In genomic region chr16:37550981-37551380, GRCm38 (mm10) we compare ENCODE assay signal across 29 mouse cellular contexts. TPM values are rescaled to one million over a fixed set of nuclear protein-coding genes. Genes with fewer than 3 reads are reported as not detected.
DNase-seq lines count a peak whose midpoint lies in the region; ATAC-seq and TF ChIP-seq lines count a peak whose summit lies in the region.
"Had no signal": no experiment of that assay in that cellular context is flagged by ENCODE, and none has a peak within 500 bp of the region (broad histone marks: within the 10 kb centered on the region; RNA-seq: fewer than 3 reads in every experiment).

No protein-coding gene starts in this region.

- no peak overlapping the region for H3K4me3 ChIP-seq in heart, adult 2 months
- no peak overlapping the region for H3K4me3 ChIP-seq in heart, embryonic 12.5 days
- H3K4me3 ChIP-seq in neural tube, embryonic 12.5 days, result no peak overlapping the region
- no peak overlapping the region for H3K4me3 ChIP-seq in neural tube, embryonic 15.5 days (replicated peaks)
- no peak overlapping the region for H3K4me3 ChIP-seq in heart, embryonic 16.5 days (ENCODE audit: low read length)
- H3K4me3 ChIP-seq: forebrain, embryonic 10.5 days; gastrocnemius, adult 2 months; hindbrain, embryonic 12.5 days; hindbrain, embryonic 15.5 days had no signal

- no peak overlapping the region for H3K4me2 ChIP-seq in heart, embryonic 12.5 days
- H3K4me2 ChIP-seq in neural tube, embryonic 12.5 days (replicated peaks), result no peak overlapping the region
- H3K4me2 ChIP-seq in neural tube, embryonic 15.5 days, result no peak overlapping the region
- H3K4me2 ChIP-seq in heart, embryonic 16.5 days (ENCODE audit: low read depth, low read length), result no peak overlapping the region
- H3K4me2 ChIP-seq: hindbrain, embryonic 12.5 days; hindbrain, embryonic 15.5 days had no signal

- 0 out of 2 replicates have a peak, but pooled peaks cover 1% of the 10 kb centered on the region for H3K36me3 ChIP-seq in heart, adult 2 months (ENCODE audit: control insufficient read depth, insufficient read depth, low read length)
- peaks cover 2% of the 10 kb centered on the region; the same call in 1 of the 2 replicates for H3K36me3 ChIP-seq in heart, embryonic 12.5 days
- no peaks in the 10 kb centered on the region for H3K36me3 ChIP-seq in neural tube, embryonic 12.5 days
- H3K36me3 ChIP-seq in neural tube, embryonic 15.5 days, result no peaks in the 10 kb centered on the region
- no peaks in the 10 kb centered on the region for H3K36me3 ChIP-seq in heart, embryonic 16.5 days (ENCODE audit: control insufficient read depth, insufficient read depth)
- H3K36me3 ChIP-seq: forebrain, embryonic 10.5 days; hindbrain, embryonic 12.5 days; hindbrain, embryonic 15.5 days had no signal

- H3K27me3 ChIP-seq in heart, adult 2 months (ENCODE audit: control insufficient read depth, insufficient read depth, low read length), result no peaks in the 10 kb centered on the region
- no peaks in the 10 kb centered on the region for H3K27me3 ChIP-seq in heart, embryonic 12.5 days (replicated peaks)
- H3K27me3 ChIP-seq in neural tube, embryonic 12.5 days (replicated peaks), result no peaks in the 10 kb centered on the region
- H3K27me3 ChIP-seq in neural tube, embryonic 15.5 days (replicated peaks), result no peaks in the 10 kb centered on the region
- H3K27me3 ChIP-seq in heart, embryonic 16.5 days (ENCODE audit: control insufficient read depth, insufficient read depth, low read length), result no peaks in the 10 kb centered on the region
- H3K27me3 ChIP-seq: CH12.LX; hindbrain, embryonic 12.5 days; hindbrain, embryonic 15.5 days; Patski had no signal

- 0 out of 2 replicates have a peak, but pooled peaks have one; percentile 29 for ATAC-seq in heart, embryonic 12.5 days (ENCODE audit: insufficient number of reproducible peaks, low FRiP score)
- ATAC-seq in neural tube, embryonic 12.5 days (ENCODE audit: low FRiP score, low read depth), result peak; percentile 17; the same call in 1 of the 2 replicates
- no peak for ATAC-seq in neural tube, embryonic 15.5 days (ENCODE audit: low FRiP score)
- peak; percentile 78 for ATAC-seq in heart, embryonic 16.5 days (replicated peaks; ENCODE audit: extremely low read depth, insufficient read depth, low FRiP score)
- ATAC-seq: forebrain, embryonic 14.5 days; forebrain, postnatal 0 days; intestine, postnatal 0 days; Patski had no signal

- no peak for TF ChIP-seq EP300 in heart, adult 2 months (IDR thresholded peaks at IDR 0.05; ENCODE audit: insufficient read depth, low read depth, low read length)

- WGBS in heart, adult 2 months, result 75% methylated on average over 2 of the region's 2 CpGs
- 46% methylated on average over 2 of the region's 2 CpGs for WGBS in heart, embryonic 12.5 days
- WGBS in neural tube, embryonic 12.5 days, result 76% methylated on average over 2 of the region's 2 CpGs
- 73% methylated on average over 2 of the region's 2 CpGs for WGBS in neural tube, embryonic 15.5 days
- WGBS in heart, embryonic 16.5 days, result 50% methylated on average over 2 of the region's 2 CpGs

- H3K4me1 ChIP-seq in heart, adult 2 months (ENCODE audit: control insufficient read depth, insufficient read depth, low read length), result no peaks in the 10 kb centered on the region; the same call in 1 of the 2 replicates
- peaks cover 19% of the 10 kb centered on the region for H3K4me1 ChIP-seq in heart, embryonic 12.5 days (replicated peaks)
- peaks cover 6% of the 10 kb centered on the region for H3K4me1 ChIP-seq in neural tube, embryonic 12.5 days
- peaks cover 17% of the 10 kb centered on the region for H3K4me1 ChIP-seq in neural tube, embryonic 15.5 days
- H3K4me1 ChIP-seq in heart, embryonic 16.5 days (ENCODE audit: control insufficient read depth, insufficient read depth, low read length), result peaks cover 13% of the 10 kb centered on the region

- H3K9ac ChIP-seq in heart, adult 2 months (ENCODE audit: low read depth, low read length), result no peak overlapping the region
- no peak overlapping the region for H3K9ac ChIP-seq in heart, embryonic 12.5 days
- H3K9ac ChIP-seq in neural tube, embryonic 12.5 days, result no peak overlapping the region
- H3K9ac ChIP-seq in neural tube, embryonic 15.5 days (replicated peaks), result no peak overlapping the region
- no peak overlapping the region for H3K9ac ChIP-seq in heart, embryonic 16.5 days (ENCODE audit: low read length)
- H3K9ac ChIP-seq: forebrain, postnatal 0 days; hindbrain, embryonic 12.5 days; hindbrain, embryonic 15.5 days had no signal

- TF ChIP-seq CTCF in heart, adult 2 months (IDR thresholded peaks at IDR 0.05), result no peak

- intact Hi-C loops in heart, adult 2 months (cut with DNase I), result no loop called here

- no peak for TF ChIP-seq POLR2A in heart, adult 2 months (IDR thresholded peaks at IDR 0.05; ENCODE audit: insufficient read depth, low read depth, low read length)

- H3K27ac ChIP-seq in heart, adult 2 months, result peak overlapping the region; percentile 58; the same call in 1 of the 2 replicates
- peak overlapping the region; percentile 80 for H3K27ac ChIP-seq in heart, embryonic 12.5 days (ENCODE audit: poor library complexity, severe bottlenecking)
- H3K27ac ChIP-seq in neural tube, embryonic 12.5 days, result no peak overlapping the region
- H3K27ac ChIP-seq in neural tube, embryonic 15.5 days (replicated peaks), result no peak overlapping the region
- H3K27ac ChIP-seq in heart, embryonic 16.5 days (ENCODE audit: low read length), result peak overlapping the region; percentile 91
- H3K27ac ChIP-seq: forebrain, embryonic 10.5 days; hindbrain, embryonic 12.5 days; hindbrain, embryonic 15.5 days had no signal

- no peaks in the 10 kb centered on the region for H3K79me2 ChIP-seq in heart, adult 2 months (replicated peaks; ENCODE audit: control insufficient read depth, insufficient read depth, low read length)

- DNase-seq in heart, adult 2 months, result no peak
- no peak for DNase-seq in heart, adult 8-10 months (ENCODE audit: low spot score)
- no peak for DNase-seq in heart, postnatal 4 days
- no peak for DNase-seq in gastrocnemius, adult 8-10 months (ENCODE audit: low spot score in 2 of 2)
- DNase-seq: adrenal gland, postnatal 10 days; adrenal gland, postnatal 36 days; B cell, adult 2 months; cerebellum, adult 18-20 months; cerebellum, adult 9-10 months; cerebellum, postnatal 14 days; forebrain, postnatal 0 days; gastrocnemius, adult 2 months; gastrocnemius, postnatal 25 days; kidney, adult 2 months had no signal

- H3K9me3 ChIP-seq in heart, embryonic 12.5 days (replicated peaks), result no peaks in the 10 kb centered on the region
- no peaks in the 10 kb centered on the region for H3K9me3 ChIP-seq in neural tube, embryonic 12.5 days
- H3K9me3 ChIP-seq in neural tube, embryonic 15.5 days (replicated peaks), result no peaks in the 10 kb centered on the region
- no peaks in the 10 kb centered on the region for H3K9me3 ChIP-seq in heart, embryonic 16.5 days (replicated peaks; ENCODE audit: control insufficient read depth, low read length)
- H3K9me3 ChIP-seq: forebrain, embryonic 10.5 days; G1E; hindbrain, embryonic 12.5 days; hindbrain, embryonic 15.5 days had no signal

RNA-seq across cellular contexts. Expression of gene Rabl3, which starts 11.3 kb away (rescaled TPM):
- 1 to 10 TPM; 6.7 to 6.8 TPM for total RNA-seq in heart, adult 2 months (2021)
- 3.0 and 6.1 TPM in 2 replicates for polyA plus RNA-seq in heart, adult 2 months (2012; rRNA removed)
- total RNA-seq in heart, adult 8-10 months (2022), result 1 to 10 TPM; 5.2 to 9.6 (median 7.8) TPM
- 33.8 and 34.5 TPM in 2 replicates for polyA plus RNA-seq in heart, embryonic 12.5 days (2016; fragmentation: Nextera tagmentation; extraction: Ambion mirVana)
- total RNA-seq in heart, postnatal 4 days (2021), result 10 to 100 TPM; 15.3 to 16.4 TPM
- 28.6 and 29.5 TPM in 2 replicates for polyA plus RNA-seq in neural tube, embryonic 12.5 days (2016; fragmentation: Nextera tagmentation; extraction: Ambion mirVana)
- 16.3 and 16.5 TPM in 2 replicates for polyA plus RNA-seq in neural tube, embryonic 15.5 days (2015; fragmentation: Nextera tagmentation; extraction: Ambion mirVana)
- polyA plus RNA-seq in heart, embryonic 16.5 days (2015; fragmentation: Nextera tagmentation; extraction: Ambion mirVana), result 19.9 and 20.4 TPM in 2 replicates
- 1 to 10 TPM; 5.2 to 5.9 (median 5.5) TPM for total RNA-seq in gastrocnemius, adult 8-10 months (2022)

RNA-seq across cellular contexts. Expression of gene Gtf2e1, which starts 11.4 kb away (rescaled TPM):
- 1 to 10 TPM; 6.4 to 6.6 TPM for total RNA-seq in heart, adult 2 months (2021)
- 3.3 and 6.3 TPM in 2 replicates for polyA plus RNA-seq in heart, adult 2 months (2012; rRNA removed)
- total RNA-seq in heart, adult 8-10 months (2022), result 1 to 10 TPM; 6.9 to 8.3 (median 7.1) TPM
- 25.9 and 28.5 TPM in 2 replicates for polyA plus RNA-seq in heart, embryonic 12.5 days (2016; fragmentation: Nextera tagmentation; extraction: Ambion mirVana)
- 10 to 100 TPM in 1 of 2 experiments, 1 to 10 TPM in 1; 9.4 to 10.7 TPM for total RNA-seq in heart, postnatal 4 days (2021)
- 35.4 and 37.6 TPM in 2 replicates for polyA plus RNA-seq in neural tube, embryonic 12.5 days (2016; fragmentation: Nextera tagmentation; extraction: Ambion mirVana)
- polyA plus RNA-seq in neural tube, embryonic 15.5 days (2015; fragmentation: Nextera tagmentation; extraction: Ambion mirVana), result 21.8 and 25.0 TPM in 2 replicates
- polyA plus RNA-seq in heart, embryonic 16.5 days (2015; fragmentation: Nextera tagmentation; extraction: Ambion mirVana), result 18.0 and 20.9 TPM in 2 replicates
- 10 to 100 TPM; 10.2 to 14.1 (median 11.6) TPM for total RNA-seq in gastrocnemius, adult 8-10 months (2022)

RNA-seq across cellular contexts. Expression of gene Hgd, which starts 29.0 kb away (rescaled TPM):
- not detected for total RNA-seq in heart, adult 2 months (2021)
- polyA plus RNA-seq in heart, adult 2 months (2012; rRNA removed), result 0.08 and 0.38 TPM in 2 replicates
- not detected for total RNA-seq in heart, adult 8-10 months (2022)
- polyA plus RNA-seq in heart, embryonic 12.5 days (2016; fragmentation: Nextera tagmentation; extraction: Ambion mirVana), result 0.43 and 0.49 TPM in 2 replicates
- total RNA-seq in heart, postnatal 4 days (2021), result under 1 TPM in 1 of 2 experiments, not detected in 1; 0.74 TPM
- not detected in 2 replicates for polyA plus RNA-seq in neural tube, embryonic 12.5 days (2016; fragmentation: Nextera tagmentation; extraction: Ambion mirVana)
- polyA plus RNA-seq in neural tube, embryonic 15.5 days (2015; fragmentation: Nextera tagmentation; extraction: Ambion mirVana), result 0.23 TPM in 2 replicates
- polyA plus RNA-seq in heart, embryonic 16.5 days (2015; fragmentation: Nextera tagmentation; extraction: Ambion mirVana), result 0.26 and 0.32 TPM in 2 replicates
- under 1 TPM in 1 of 4 experiments, not detected in 3; 0.27 TPM for total RNA-seq in gastrocnemius, adult 8-10 months (2022)
- total RNA-seq: CH12.LX; forebrain, postnatal 0 days; G1E; gastrocnemius, adult 2 months; gastrocnemius, postnatal 25 days; hematopoietic stem cell, adult 5-6 weeks had no signal
- polyA plus RNA-seq: embryonic facial prominence, embryonic 11.5 days; embryonic facial prominence, embryonic 14.5 days; forebrain, embryonic 10.5 days; forebrain, embryonic 14.5 days; forebrain, postnatal 0 days; G1E; hindbrain, embryonic 12.5 days had no signal

Comparison
In these comparisons a context has a peak if more than half of its experiments do, and no peak if none do; other contexts are left out.
1. H3K27ac ChIP-seq: peak in heart, adult 2 months (single experiment), heart, embryonic 12.5 days (single experiment) and heart, embryonic 16.5 days (single experiment); none in neural tube, embryonic 12.5 days (single experiment) and neural tube, embryonic 15.5 days (single experiment).